Mouse (Mus musculus) hindbrain, embryonic 15.5 days (tissue): Measurements from ENCODE around the gene Chmp3. TPM values are rescaled to one million over a fixed set of nuclear protein-coding genes. Genes with fewer than 3 reads are reported as not detected.

ENCODE experiments used
- ATAC-seq: fragments of 200-750 bp; cut with Nextera tagmentation; 2 replicates; pipeline ENCODE4 v1.8.0; 2017; ENCODE audit warnings: low read depth, moderate number of reproducible peaks, moderate TSS enrichment; ENCODE audit not compliant: low FRiP score
- H3K27ac ChIP-seq: fragments of 300-500 bp; sonication (generic); replicated peaks from 2 replicates; pipeline ENCODE4 v1.5.1; 2015; ENCODE audit warnings: mild to moderate bottlenecking, inconsistent platforms
- H3K27me3 ChIP-seq: fragments of 300-500 bp; sonication (generic); 2 replicates; pipeline ENCODE4 v1.6.1; 2015; ENCODE audit warnings: control low read depth, inconsistent platforms
- H3K36me3 ChIP-seq: fragments of 300-500 bp; sonication (generic); 2 replicates; pipeline ENCODE4 v1.6.1; 2015; ENCODE audit warnings: control low read depth, inconsistent platforms
- H3K4me1 ChIP-seq: fragments of 300-500 bp; sonication (generic); replicated peaks from 2 replicates; pipeline ENCODE4 v1.6.1; 2015; ENCODE audit warnings: control low read depth, inconsistent platforms
- H3K4me2 ChIP-seq: fragments of 300-500 bp; sonication (generic); 2 replicates; pipeline ENCODE4 v1.6.1; 2015; ENCODE audit warnings: moderate library complexity, mild to moderate bottlenecking, inconsistent platforms
- H3K4me3 ChIP-seq: fragments of 300-500 bp; sonication (generic); 2 replicates; pipeline ENCODE4 v1.5.1; 2015; ENCODE audit warnings: mild to moderate bottlenecking, inconsistent platforms
- H3K9ac ChIP-seq: fragments of 300-500 bp; sonication (generic); 2 replicates; pipeline ENCODE4 v1.6.1; 2015; ENCODE audit warnings: inconsistent platforms
- H3K9me3 ChIP-seq: fragments of 300-500 bp; sonication (generic); 2 replicates; pipeline ENCODE4 v1.6.1; 2016; ENCODE audit warnings: control low read depth, inconsistent platforms
- WGBS: fragments of 180-500 bp; shearing (Covaris S2); methylation state at CpG from one replicate; pipeline ENCODE4 v1.1.7; 2015; 5-methylcytosine and 5-hydroxymethylcytosine counted together
- polyA plus RNA-seq: library from polyadenylated mRNA; unstranded; fragments of >200 nt; fragmentation: Nextera tagmentation; extraction: Ambion mirVana; gene quantifications from 2 replicates; pipeline ENCODE4 v1.2.1, GENCODE M21; 2015

The Chmp3 gene
- polyA plus RNA-seq, 1 experiment from 2014 or later: 56.7 TPM

DNA sequence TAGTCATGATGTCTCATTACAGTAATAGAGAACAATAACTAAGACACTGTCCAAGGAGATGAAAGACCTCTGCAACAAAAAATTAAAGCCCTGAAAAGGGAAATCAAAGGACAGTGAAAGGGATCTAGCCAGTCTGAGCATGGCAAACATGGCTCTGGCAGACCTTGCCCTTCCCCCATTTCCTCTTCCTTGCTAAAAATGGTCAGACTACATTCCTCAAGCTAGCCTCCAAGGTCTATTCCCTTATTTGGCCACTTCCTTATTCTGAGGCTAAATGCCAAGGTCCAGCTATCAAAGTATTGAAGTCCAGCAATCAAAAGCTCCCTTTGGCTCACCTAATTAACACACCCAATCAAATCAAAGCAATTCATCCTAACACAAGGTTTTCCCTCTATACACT is 6.3 kb upstream of the Chmp3 start:
- Histone ChIP-seq H3K4me1 (no peaks in the 10 kb centered on the region), H3K9ac (no peak overlapping the region), H3K4me3 (no peak overlapping the region), H3K9me3 (no peaks in the 10 kb centered on the region), H3K27me3 (no peaks in the 10 kb centered on the region), H3K4me2 (no peak overlapping the region), H3K36me3 (no peaks in the 10 kb centered on the region), H3K27ac (no peak overlapping the region)
- ATAC-seq: no peak

DNA sequence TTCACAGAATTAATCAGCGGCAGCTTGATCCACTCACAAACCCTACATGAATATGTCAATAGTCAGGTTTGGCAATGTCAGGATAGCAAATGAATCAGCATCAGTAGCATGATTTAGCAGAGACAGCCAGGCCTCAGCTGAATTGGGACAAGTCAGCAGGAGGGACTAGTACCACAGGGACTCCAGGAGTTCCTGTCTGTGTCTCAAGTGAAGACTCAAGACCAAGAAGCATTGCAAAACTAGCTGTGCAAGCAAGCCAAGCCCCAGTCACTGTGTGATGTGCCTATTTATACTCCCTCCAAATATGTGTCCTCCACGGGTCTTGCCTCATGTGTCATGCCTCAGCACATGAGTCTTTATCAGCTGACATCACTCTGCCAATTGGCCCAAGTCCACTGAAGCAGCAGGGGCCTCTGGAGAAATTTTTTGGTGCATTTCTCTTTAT is 11.9 kb downstream of the Chmp3 start:
- no peak overlapping the region for H3K27ac ChIP-seq
- WGBS: 87% methylated on average over 2 of the region's 2 CpGs

GRCm38 (mm10) chr6:71556826-71557225 is 13.2 kb downstream of the Chmp3 start:
- H3K36me3 ChIP-seq: peaks cover 7% of the 10 kb centered on the region; the same call in 1 of the 2 replicates
- no peak overlapping the region for H3K4me2 ChIP-seq
- no peaks in the 10 kb centered on the region for H3K27me3 ChIP-seq
- no peaks in the 10 kb centered on the region for H3K9me3 ChIP-seq
- no peak overlapping the region for H3K4me3 ChIP-seq
- no peak overlapping the region for H3K9ac ChIP-seq
- WGBS: 94% methylated on average over 2 of the region's 2 CpGs
- no peaks in the 10 kb centered on the region for H3K4me1 ChIP-seq
- no peak overlapping the region for H3K27ac ChIP-seq
- ATAC-seq: no peak

More for the DNA sequence above, 11.9 kb downstream of the Chmp3 start:
- Histone ChIP-seq H3K9me3 (no peaks in the 10 kb centered on the region), H3K4me1 (no peaks in the 10 kb centered on the region), H3K27me3 (no peaks in the 10 kb centered on the region), H3K36me3 (no peaks in the 10 kb centered on the region), H3K9ac (no peak overlapping the region), H3K4me3 (no peak overlapping the region), H3K4me2 (no peak overlapping the region)
- no peak for ATAC-seq

GRCm38 (mm10) chr6:71568616-71569015 is 25.0 kb downstream of the Chmp3 start:
- no peaks in the 10 kb centered on the region for H3K27me3 ChIP-seq
- H3K36me3 ChIP-seq: peaks cover 12% of the 10 kb centered on the region
- ATAC-seq: no peak
- H3K9me3 ChIP-seq: no peaks in the 10 kb centered on the region
- H3K4me1 ChIP-seq: no peaks in the 10 kb centered on the region
- 91% methylated on average over 3 of the region's 3 CpGs for WGBS
- no peak overlapping the region for H3K4me2 ChIP-seq
- H3K27ac ChIP-seq: no peak overlapping the region
- no peak overlapping the region for H3K9ac ChIP-seq
- H3K4me3 ChIP-seq: no peak overlapping the region

DNA sequence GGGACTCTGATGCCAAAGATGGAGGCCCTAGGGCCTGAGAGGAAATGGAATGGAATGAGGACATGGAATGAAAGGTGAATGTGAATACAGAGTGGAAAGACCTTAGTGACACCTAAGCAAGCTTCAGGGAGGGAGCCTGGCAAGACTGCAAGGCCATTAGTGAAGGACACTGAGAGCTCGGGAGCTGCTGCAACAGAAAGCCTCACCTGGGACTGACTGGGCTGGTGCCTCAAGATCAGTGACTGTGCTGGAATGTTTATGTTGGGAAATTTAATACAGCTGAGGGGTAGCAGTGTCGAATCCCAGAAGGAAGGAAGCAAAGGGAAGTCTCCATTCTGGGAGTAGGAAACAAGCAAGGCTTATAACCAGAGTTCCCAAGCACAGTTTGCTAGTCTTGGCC is 25.4 kb downstream of the Chmp3 start:
- ATAC-seq: no peak
- Histone ChIP-seq H3K9me3 (no peaks in the 10 kb centered on the region), H3K4me1 (no peaks in the 10 kb centered on the region), H3K27ac (no peak overlapping the region), H3K4me3 (no peak overlapping the region), H3K9ac (no peak overlapping the region), H3K4me2 (no peak overlapping the region), H3K27me3 (no peaks in the 10 kb centered on the region), H3K36me3 (peaks cover 16% of the 10 kb centered on the region)
- 74% methylated on average over 2 of the region's 2 CpGs for WGBS

DNA sequence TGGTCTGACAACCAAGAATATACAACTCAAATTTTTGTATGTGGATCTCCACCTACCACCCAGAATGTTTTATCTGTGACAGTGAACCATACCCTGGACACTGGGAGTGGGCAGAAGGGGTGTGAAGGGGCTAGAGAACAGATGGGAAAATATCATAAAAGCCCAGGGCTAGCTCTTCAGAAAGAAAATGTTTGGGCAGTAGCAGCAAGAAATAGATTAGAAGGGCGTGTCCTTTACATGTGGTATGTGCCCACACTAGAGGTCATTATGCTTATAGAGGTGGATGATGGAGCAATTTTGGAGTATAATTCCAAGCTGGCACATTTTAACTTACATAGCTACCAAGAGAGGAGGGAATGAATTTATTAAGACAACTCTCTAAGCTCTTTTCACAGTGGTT is 31.8 kb downstream of the Chmp3 start:
- H3K4me1 ChIP-seq: no peaks in the 10 kb centered on the region
- H3K9me3 ChIP-seq: no peaks in the 10 kb centered on the region
- no peak overlapping the region for H3K27ac ChIP-seq
- no peaks in the 10 kb centered on the region for H3K27me3 ChIP-seq
- H3K4me3 ChIP-seq: no peak overlapping the region
- no peak for ATAC-seq
- H3K4me2 ChIP-seq: no peak overlapping the region
- WGBS: 100% methylated on average over 1 of the region's 1 CpGs
- H3K36me3 ChIP-seq: peaks cover 35% of the 10 kb centered on the region
- no peak overlapping the region for H3K9ac ChIP-seq

DNA sequence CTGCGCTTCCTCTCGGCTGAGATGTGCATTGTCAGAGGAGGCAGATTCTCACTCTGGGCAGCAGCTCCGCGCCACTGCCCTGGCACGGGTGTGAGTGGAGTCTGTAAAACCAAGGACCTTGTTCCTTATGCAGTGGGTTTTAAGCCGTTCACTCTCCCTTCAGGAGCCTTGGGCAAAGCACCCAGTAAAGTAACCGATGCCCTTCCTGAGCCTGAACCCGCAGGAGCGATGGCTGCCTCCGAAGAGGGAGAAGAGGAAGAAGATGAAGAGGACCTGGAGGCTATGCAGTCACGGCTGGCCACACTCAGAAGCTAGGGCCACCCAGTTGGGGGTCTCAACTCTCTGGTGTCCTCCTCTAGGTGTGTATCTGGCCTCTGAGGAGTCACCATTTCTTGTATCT is 35.9 kb downstream of the Chmp3 start:
- H3K4me1 ChIP-seq: no peaks in the 10 kb centered on the region
- ATAC-seq: no peak
- no peak overlapping the region for H3K9ac ChIP-seq
- H3K27ac ChIP-seq: no peak overlapping the region
- no peaks in the 10 kb centered on the region for H3K27me3 ChIP-seq
- 95% methylated on average over 11 of the region's 11 CpGs for WGBS
- H3K36me3 ChIP-seq: peaks cover 22% of the 10 kb centered on the region
- no peak overlapping the region for H3K4me2 ChIP-seq
- no peak overlapping the region for H3K4me3 ChIP-seq
- no peaks in the 10 kb centered on the region for H3K9me3 ChIP-seq

GRCm38 (mm10) chr6:71583198-71583597 is 39.6 kb downstream of the Chmp3 start:
- no peaks in the 10 kb centered on the region for H3K9me3 ChIP-seq
- no peak overlapping the region for H3K4me2 ChIP-seq
- peaks cover 22% of the 10 kb centered on the region for H3K36me3 ChIP-seq
- no peaks in the 10 kb centered on the region for H3K27me3 ChIP-seq
- no peak overlapping the region for H3K27ac ChIP-seq
- no peak overlapping the region for H3K4me3 ChIP-seq
- H3K4me1 ChIP-seq: no peaks in the 10 kb centered on the region
- no peak overlapping the region for H3K9ac ChIP-seq
- WGBS: 54% methylated on average over 4 of the region's 4 CpGs
- no peak for ATAC-seq

DNA sequence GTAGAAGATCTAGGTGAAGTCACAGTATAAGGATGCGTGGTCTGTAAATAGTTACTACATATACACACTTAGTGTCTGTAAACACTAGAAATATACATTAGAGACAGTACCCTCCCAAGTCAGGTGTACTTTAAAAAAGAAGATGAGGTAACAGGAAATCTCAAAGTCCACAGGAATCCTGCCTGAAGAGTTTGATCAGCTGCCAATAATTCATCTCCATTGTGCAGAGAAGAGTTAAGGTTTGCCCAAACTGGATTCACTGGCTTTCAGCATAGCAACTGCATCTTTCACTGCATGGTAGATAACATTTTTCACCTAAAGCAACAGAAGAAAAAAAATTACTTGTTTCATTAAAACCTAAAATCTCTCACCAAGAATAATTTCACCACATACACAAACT is 45.8 kb downstream of the Chmp3 start:
- Histone ChIP-seq H3K4me1 (no peaks in the 10 kb centered on the region), H3K4me2 (no peak overlapping the region), H3K9ac (no peak overlapping the region), H3K27ac (no peak overlapping the region), H3K4me3 (no peak overlapping the region), H3K9me3 (no peaks in the 10 kb centered on the region), H3K27me3 (no peaks in the 10 kb centered on the region), H3K36me3 (peaks cover 62% of the 10 kb centered on the region)
- no peak for ATAC-seq
- WGBS: 93% methylated on average over 1 of the region's 1 CpGs

DNA sequence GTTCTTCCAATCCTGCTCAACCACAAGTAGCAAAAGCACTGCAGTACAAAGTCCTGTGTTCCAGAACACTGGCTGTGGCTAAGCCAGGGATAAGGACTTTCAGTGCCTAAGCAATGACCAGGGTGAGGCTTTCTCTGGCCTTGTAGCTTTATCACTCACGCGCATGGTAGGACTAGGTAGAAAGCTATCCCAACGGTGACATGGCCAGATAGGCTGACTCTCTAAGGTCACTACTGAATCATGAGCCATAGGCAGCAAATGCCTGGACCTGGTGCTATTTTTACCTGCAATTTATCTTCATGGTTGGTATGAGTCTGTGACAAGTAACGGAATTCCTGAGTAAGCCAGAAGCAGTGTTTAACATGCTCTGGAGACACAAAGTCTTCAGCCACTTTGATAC is 46.6 kb downstream of the Chmp3 start:
- no peak overlapping the region for H3K9ac ChIP-seq
- no peak overlapping the region for H3K27ac ChIP-seq
- H3K4me2 ChIP-seq: no peak overlapping the region
- H3K4me3 ChIP-seq: no peak overlapping the region
- no peaks in the 10 kb centered on the region for H3K9me3 ChIP-seq
- ATAC-seq: no peak
- 95% methylated on average over 4 of the region's 4 CpGs for WGBS
- H3K4me1 ChIP-seq: no peaks in the 10 kb centered on the region
- H3K27me3 ChIP-seq: no peaks in the 10 kb centered on the region
- H3K36me3 ChIP-seq: peaks cover 69% of the 10 kb centered on the region

DNA sequence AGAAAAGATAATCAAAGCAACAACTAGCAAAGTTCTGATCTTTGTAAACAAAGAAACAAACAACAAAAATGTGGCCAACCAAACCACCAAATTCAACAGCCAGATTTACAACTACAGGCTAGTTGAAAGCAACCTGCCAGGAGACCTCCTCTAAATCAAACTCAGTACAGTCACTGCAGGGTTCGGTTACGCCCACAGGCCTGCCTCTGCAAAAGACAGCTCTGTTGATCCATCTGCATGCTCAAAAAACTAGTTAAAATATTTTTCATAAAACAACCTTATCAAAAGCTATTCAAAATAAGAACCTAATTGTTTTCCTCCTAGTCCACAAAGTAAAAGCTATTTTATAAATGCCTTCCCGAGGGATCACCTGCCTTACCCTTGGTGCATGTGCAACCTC is 64.2 kb downstream of the Chmp3 start:
- no peak overlapping the region for H3K4me3 ChIP-seq
- H3K4me1 ChIP-seq: no peaks in the 10 kb centered on the region
- no peaks in the 10 kb centered on the region for H3K9me3 ChIP-seq
- H3K27me3 ChIP-seq: no peaks in the 10 kb centered on the region
- H3K9ac ChIP-seq: no peak overlapping the region
- peaks cover 66% of the 10 kb centered on the region for H3K36me3 ChIP-seq
- no peak overlapping the region for H3K4me2 ChIP-seq
- no peak for ATAC-seq
- 95% methylated on average over 3 of the region's 3 CpGs for WGBS
- no peak overlapping the region for H3K27ac ChIP-seq

- H3K4me3 ChIP-seq: no peak overlapping the region
- H3K36me3 ChIP-seq: peaks cover 63% of the 10 kb centered on the region
- no peak overlapping the region for H3K9ac ChIP-seq
- H3K4me1 ChIP-seq: no peaks in the 10 kb centered on the region
- no peak for ATAC-seq
- H3K27ac ChIP-seq: no peak overlapping the region
- no peaks in the 10 kb centered on the region for H3K9me3 ChIP-seq
- H3K27me3 ChIP-seq: no peaks in the 10 kb centered on the region
- H3K4me2 ChIP-seq: no peak overlapping the region
These were observed 65.4 kb downstream of the Chmp3 start for GRCm38 (mm10) chr6:71608994-71609393.

DNA sequence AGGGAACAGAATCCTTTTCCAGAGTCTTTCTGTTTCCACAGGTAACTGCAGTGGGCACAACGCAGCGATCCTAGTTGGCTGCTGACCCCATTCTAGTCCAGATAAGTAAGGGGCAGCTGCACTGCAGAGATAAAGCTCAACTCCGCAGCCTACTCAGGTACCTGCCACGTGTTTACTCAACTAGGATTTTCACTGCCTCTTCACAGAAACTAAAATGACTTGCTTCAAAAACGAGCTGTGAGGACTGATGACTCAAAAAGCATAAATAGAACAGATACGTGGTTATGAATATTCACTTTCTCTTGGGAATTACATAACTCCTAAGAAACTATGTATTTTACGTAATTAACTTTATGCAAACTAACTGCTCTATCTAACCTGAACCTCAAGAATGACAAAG is 66.4 kb downstream of the Chmp3 start:
- no peak overlapping the region for H3K4me3 ChIP-seq
- peaks cover 61% of the 10 kb centered on the region for H3K36me3 ChIP-seq
- H3K4me2 ChIP-seq: no peak overlapping the region
- ATAC-seq: no peak
- 94% methylated on average over 7 of the region's 7 CpGs for WGBS
- no peak overlapping the region for H3K9ac ChIP-seq
- H3K9me3 ChIP-seq: no peaks in the 10 kb centered on the region
- H3K27me3 ChIP-seq: no peaks in the 10 kb centered on the region
- no peak overlapping the region for H3K27ac ChIP-seq
- no peaks in the 10 kb centered on the region for H3K4me1 ChIP-seq
